Mouse (Mus musculus) liver, adult 2 months (tissue): Measurements from ENCODE around the gene Sorbs1.

Source experiments
- CTCF ChIP-seq: fragments of 200-500 bp; IDR thresholded peaks from 2 replicates; pipeline ENCODE4 v1.5.1; 2011; ENCODE audit warnings: low read depth, low read length, control low read depth
- POLR2A ChIP-seq: fragments of 200-500 bp; IDR thresholded peaks from 2 replicates; pipeline ENCODE4 v1.6.1; 2011; ENCODE audit warnings: low read length, control low read depth; ENCODE audit not compliant: insufficient read depth; ENCODE audit errors: extremely low read depth

DNA sequence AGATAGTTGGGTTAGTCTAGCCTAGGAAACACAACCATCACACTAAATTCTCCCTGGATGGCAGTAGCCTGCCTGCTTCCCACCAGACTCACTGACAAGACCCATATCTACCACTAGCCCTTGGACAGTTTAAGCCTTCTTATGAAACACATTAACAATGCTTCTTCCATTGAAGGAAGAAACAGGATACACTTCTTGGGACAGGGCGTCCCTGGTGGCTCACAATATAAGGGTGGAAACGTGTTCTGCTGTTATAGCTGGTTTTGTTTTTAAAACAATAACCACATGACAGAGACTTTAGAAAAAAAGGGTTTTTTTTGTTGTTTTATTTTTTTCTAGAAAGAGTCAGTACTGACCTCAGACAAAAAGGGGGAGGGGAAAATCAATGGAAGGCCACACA lies 4.3 kb downstream of the Sorbs1 start:
- TF ChIP-seq CTCF (no peak), POLR2A (no peak)
